Mouse (Mus musculus): ENCODE data around the gene Cbfa2t3.

Gene Cbfa2t3

GRCm38 (mm10) chr8:122699005-122699492 lies at the start of gene Cbfa2t3:
Gene Cbfa2t3, minus strand, starts transcription at chr8:122699109.
- in situ Hi-C loops (cut with MboI; ENCODE audit: low pct_unique_long_range_greater_than_20kb in 1 of 2, low sequenced_read_pairs in 2 of 2, unreplicated experiment in 1 of 2): no loop called here

- in situ Hi-C loops (cut with MboI; ENCODE audit: low pct_unique_long_range_greater_than_20kb in 1 of 2, low sequenced_read_pairs in 2 of 2, unreplicated experiment in 1 of 2): no loop called here
Observed at GRCm38 (mm10) chr8:122747825-122748224, 48.9 kb upstream of the Cbfa2t3 start.

- in situ Hi-C loops (cut with MboI; ENCODE audit: low pct_unique_long_range_greater_than_20kb in 1 of 2, low sequenced_read_pairs in 2 of 2, unreplicated experiment in 1 of 2): no loop called here
Observed at GRCm38 (mm10) chr8:122746439-122746838, 47.5 kb upstream of the Cbfa2t3 start.

- in situ Hi-C loops (cut with MboI; ENCODE audit: low pct_unique_long_range_greater_than_20kb in 1 of 2, low sequenced_read_pairs in 2 of 2, unreplicated experiment in 1 of 2): no loop called here
Observed at GRCm38 (mm10) chr8:122745750-122746275, 46.9 kb upstream of the Cbfa2t3 start.

- in situ Hi-C loops (cut with MboI; ENCODE audit: low pct_unique_long_range_greater_than_20kb in 1 of 2, low sequenced_read_pairs in 2 of 2, unreplicated experiment in 1 of 2): no loop called here
Observed at GRCm38 (mm10) chr8:122745022-122745749, 46.3 kb upstream of the Cbfa2t3 start.

- in situ Hi-C loops (cut with MboI; ENCODE audit: low pct_unique_long_range_greater_than_20kb in 1 of 2, low sequenced_read_pairs in 2 of 2, unreplicated experiment in 1 of 2): no loop called here
Observed at GRCm38 (mm10) chr8:122742471-122742870, 43.6 kb upstream of the Cbfa2t3 start.

GRCm38 (mm10) chr8:122739102-122739725 lies 40.3 kb upstream of the Cbfa2t3 start:
- in situ Hi-C loops (cut with MboI; ENCODE audit: low pct_unique_long_range_greater_than_20kb in 1 of 2, low sequenced_read_pairs in 2 of 2, unreplicated experiment in 1 of 2): no loop called here

GRCm38 (mm10) chr8:122737886-122738285 lies 39.0 kb upstream of the Cbfa2t3 start:
- in situ Hi-C loops (cut with MboI; ENCODE audit: low pct_unique_long_range_greater_than_20kb in 1 of 2, low sequenced_read_pairs in 2 of 2, unreplicated experiment in 1 of 2): no loop called here

GRCm38 (mm10) chr8:122737071-122737470 lies 38.2 kb upstream of the Cbfa2t3 start:
- in situ Hi-C loops (cut with MboI; ENCODE audit: low pct_unique_long_range_greater_than_20kb in 1 of 2, low sequenced_read_pairs in 2 of 2, unreplicated experiment in 1 of 2): no loop called here

- in situ Hi-C loops (cut with MboI; ENCODE audit: low pct_unique_long_range_greater_than_20kb in 1 of 2, low sequenced_read_pairs in 2 of 2, unreplicated experiment in 1 of 2): no loop called here
Observed at GRCm38 (mm10) chr8:122736623-122737022, 37.7 kb upstream of the Cbfa2t3 start.

GRCm38 (mm10) chr8:122735542-122736473 lies 36.9 kb upstream of the Cbfa2t3 start:
- in situ Hi-C loops (cut with MboI; ENCODE audit: low pct_unique_long_range_greater_than_20kb in 1 of 2, low sequenced_read_pairs in 2 of 2, unreplicated experiment in 1 of 2): no loop called here

- in situ Hi-C loops (cut with MboI; ENCODE audit: low pct_unique_long_range_greater_than_20kb in 1 of 2, low sequenced_read_pairs in 2 of 2, unreplicated experiment in 1 of 2): no loop called here
Observed at GRCm38 (mm10) chr8:122735110-122735509, 36.2 kb upstream of the Cbfa2t3 start.

GRCm38 (mm10) chr8:122728630-122729029 lies 29.7 kb upstream of the Cbfa2t3 start:
- in situ Hi-C loops (cut with MboI; ENCODE audit: low pct_unique_long_range_greater_than_20kb in 1 of 2, low sequenced_read_pairs in 2 of 2, unreplicated experiment in 1 of 2): no loop called here

- in situ Hi-C loops (cut with MboI; ENCODE audit: low pct_unique_long_range_greater_than_20kb in 1 of 2, low sequenced_read_pairs in 2 of 2, unreplicated experiment in 1 of 2): no loop called here
Observed at GRCm38 (mm10) chr8:122727412-122727811, 28.5 kb upstream of the Cbfa2t3 start.

- in situ Hi-C loops (cut with MboI; ENCODE audit: low pct_unique_long_range_greater_than_20kb in 1 of 2, low sequenced_read_pairs in 2 of 2, unreplicated experiment in 1 of 2): no loop called here
Observed at GRCm38 (mm10) chr8:122726789-122727188, 27.9 kb upstream of the Cbfa2t3 start.

GRCm38 (mm10) chr8:122725187-122725586 lies 26.3 kb upstream of the Cbfa2t3 start:
- in situ Hi-C loops (cut with MboI; ENCODE audit: low pct_unique_long_range_greater_than_20kb in 1 of 2, low sequenced_read_pairs in 2 of 2, unreplicated experiment in 1 of 2): no loop called here

- in situ Hi-C loops (cut with MboI; ENCODE audit: low pct_unique_long_range_greater_than_20kb in 1 of 2, low sequenced_read_pairs in 2 of 2, unreplicated experiment in 1 of 2): no loop called here
Observed at GRCm38 (mm10) chr8:122720811-122721640, 22.1 kb upstream of the Cbfa2t3 start.
